Comparison of ENCODE assay signal across 12 mouse cellular contexts in genomic region chr3:153643822-153644519, GRCm38 (mm10).
DNase-seq lines count a peak whose midpoint lies in the region; ATAC-seq and TF ChIP-seq lines count a peak whose summit lies in the region.
"Had no signal": no experiment of that assay in that cellular context is flagged by ENCODE, and none has a peak within 500 bp of the region (broad histone marks: within the 10 kb centered on the region; RNA-seq: fewer than 3 reads in every experiment).

No protein-coding gene starts in this region.

- H3K27me3 ChIP-seq in forebrain, embryonic 10.5 days (ENCODE audit: poor library complexity, severe bottlenecking): no peaks in the 10 kb centered on the region
- H3K27me3 ChIP-seq in forebrain, embryonic 14.5 days (replicated peaks; ENCODE audit: control insufficient read depth, insufficient read depth, low read length): no peaks in the 10 kb centered on the region
- H3K27me3 ChIP-seq in midbrain, embryonic 12.5 days: no peaks in the 10 kb centered on the region
- H3K27me3 ChIP-seq in heart, adult 2 months (ENCODE audit: control insufficient read depth, insufficient read depth, low read length): no peaks in the 10 kb centered on the region

- no peak for TF ChIP-seq CTCF in brain, embryonic 14.5 days (IDR thresholded peaks at IDR 0.05; ENCODE audit: borderline replicate concordance, extremely low read depth, insufficient read depth, insufficient read length)
- TF ChIP-seq CTCF in heart, adult 2 months (IDR thresholded peaks at IDR 0.05): no peak

- WGBS in forebrain, embryonic 10.5 days: 85% methylated on average over 20 of the region's 20 CpGs
- WGBS in forebrain, embryonic 14.5 days: 76% methylated on average over 20 of the region's 20 CpGs
- WGBS in midbrain, embryonic 12.5 days: 65% methylated on average over 20 of the region's 20 CpGs
- WGBS in heart, adult 2 months: 90% methylated on average over 20 of the region's 20 CpGs

- peaks cover 24% of the 10 kb centered on the region for H3K4me1 ChIP-seq in forebrain, embryonic 10.5 days
- H3K4me1 ChIP-seq in forebrain, embryonic 14.5 days (ENCODE audit: control insufficient read depth, insufficient read depth, low read length): peaks cover 3% of the 10 kb centered on the region; the same call in 1 of the 2 replicates
- peaks cover 23% of the 10 kb centered on the region for H3K4me1 ChIP-seq in midbrain, embryonic 12.5 days
- H3K4me1 ChIP-seq in heart, adult 2 months (ENCODE audit: control insufficient read depth, insufficient read depth, low read length): no peaks in the 10 kb centered on the region

- no peak for TF ChIP-seq POLR2A in brain, embryonic 14.5 days (IDR thresholded peaks at IDR 0.05; ENCODE audit: borderline replicate concordance, extremely low read depth, insufficient read depth, insufficient read length, poor library complexity, severe bottlenecking)
- no peak for TF ChIP-seq POLR2A in heart, adult 2 months (IDR thresholded peaks at IDR 0.05; ENCODE audit: insufficient read depth, low read depth, low read length)

- no peaks in the 10 kb centered on the region; the same call in 1 of the 2 replicates for H3K79me2 ChIP-seq in heart, adult 2 months (replicated peaks; ENCODE audit: control insufficient read depth, insufficient read depth, low read length)

- no peak overlapping the region for H3K4me3 ChIP-seq in forebrain, embryonic 10.5 days
- no peak overlapping the region for H3K4me3 ChIP-seq in forebrain, embryonic 14.5 days (ENCODE audit: low read depth, low read length)
- no peak overlapping the region for H3K4me3 ChIP-seq in midbrain, embryonic 12.5 days
- no peak overlapping the region for H3K4me3 ChIP-seq in heart, adult 2 months
- H3K4me3 ChIP-seq: erythroblast, embryonic 14.5 days had no signal

- no peak overlapping the region for H3K4me2 ChIP-seq in forebrain, embryonic 14.5 days (ENCODE audit: low read length)
- no peak overlapping the region for H3K4me2 ChIP-seq in midbrain, embryonic 12.5 days (replicated peaks)

- intact Hi-C loops in heart, adult 2 months (cut with DNase I): no loop called here

- H3K36me3 ChIP-seq in forebrain, embryonic 10.5 days (replicated peaks): no peaks in the 10 kb centered on the region
- H3K36me3 ChIP-seq in forebrain, embryonic 14.5 days (ENCODE audit: control insufficient read depth, insufficient read depth, low read length): no peaks in the 10 kb centered on the region
- H3K36me3 ChIP-seq in midbrain, embryonic 12.5 days: no peaks in the 10 kb centered on the region
- H3K36me3 ChIP-seq in heart, adult 2 months (ENCODE audit: control insufficient read depth, insufficient read depth, low read length): no peaks in the 10 kb centered on the region

- H3K27ac ChIP-seq in forebrain, embryonic 10.5 days: 0 out of 2 replicates have a peak overlapping the region, but pooled peaks have one; percentile 21
- H3K27ac ChIP-seq in forebrain, embryonic 14.5 days (ENCODE audit: low read depth, low read length): no peak overlapping the region
- H3K27ac ChIP-seq in midbrain, embryonic 12.5 days (replicated peaks): peak overlapping the region; percentile 39; the same call in 1 of the 2 replicates
- no peak overlapping the region for H3K27ac ChIP-seq in heart, adult 2 months

- TF ChIP-seq EP300 in heart, adult 2 months (IDR thresholded peaks at IDR 0.05; ENCODE audit: insufficient read depth, low read depth, low read length): no peak

- ATAC-seq in forebrain, embryonic 14.5 days: no peak
- no peak for ATAC-seq in midbrain, embryonic 12.5 days (ENCODE audit: low FRiP score, low read depth)
- ATAC-seq: activated CD4-positive, CD25-positive, alpha-beta regulatory T cell, adult 4 months had no signal

- no peaks in the 10 kb centered on the region for H3K9me3 ChIP-seq in forebrain, embryonic 10.5 days
- H3K9me3 ChIP-seq in forebrain, embryonic 14.5 days (replicated peaks; ENCODE audit: control insufficient read depth, low read length): no peaks in the 10 kb centered on the region
- H3K9me3 ChIP-seq in midbrain, embryonic 12.5 days: no peaks in the 10 kb centered on the region

- H3K9ac ChIP-seq in forebrain, embryonic 14.5 days (ENCODE audit: low read length): no peak overlapping the region
- H3K9ac ChIP-seq in midbrain, embryonic 12.5 days (replicated peaks): no peak overlapping the region
- H3K9ac ChIP-seq in heart, adult 2 months (ENCODE audit: low read depth, low read length): no peak overlapping the region

- peak; percentile 15 for DNase-seq in forebrain, embryonic 10.5 days (ENCODE audit: extremely low spot score, low spot score)
- DNase-seq in forebrain, embryonic 14.5 days (ENCODE audit: low spot score): no peak
- peak; percentile 64 for DNase-seq in brain, embryonic 14.5 days (ENCODE audit: low read depth)
- peak; percentile 71 to 86 for DNase-seq in kidney, adult 8-10 months
- no peak for DNase-seq in heart, adult 2 months
- no peak for DNase-seq in layer of hippocampus, adult 11-12 months (ENCODE audit: low spot score)
- no peak for DNase-seq in heart, adult 18-20 months
- DNase-seq: gastrocnemius, postnatal 10 days; right cerebral cortex, postnatal 14 days had no signal

Comparison
In these comparisons a context has a peak if more than half of its experiments do, and no peak if none do; other contexts are left out.
1. DNase-seq: peak in forebrain, embryonic 10.5 days (single experiment), brain, embryonic 14.5 days (single experiment) and kidney, adult 8-10 months (2 of 2); none in forebrain, embryonic 14.5 days (single experiment), heart, adult 2 months (0 of 2), layer of hippocampus, adult 11-12 months (single experiment) and heart, adult 18-20 months (0 of 2).
2. H3K27ac ChIP-seq: peak in forebrain, embryonic 10.5 days (single experiment) and midbrain, embryonic 12.5 days (single experiment); none in forebrain, embryonic 14.5 days (single experiment) and heart, adult 2 months (single experiment).